Mouse (Mus musculus) ES-Bruce4 (cell line): Measurements from ENCODE around the gene Tln1.

Experiments
- CTCF ChIP-seq: IDR thresholded peaks from one replicate; pipeline ENCODE4 v1.8.1; 2011; ENCODE audit warnings: low read depth, low read length
- POLR2A ChIP-seq: IDR thresholded peaks from one replicate; pipeline ENCODE4 v1.8.1; 2011; ENCODE audit warnings: low read length; ENCODE audit not compliant: insufficient read depth

DNA sequence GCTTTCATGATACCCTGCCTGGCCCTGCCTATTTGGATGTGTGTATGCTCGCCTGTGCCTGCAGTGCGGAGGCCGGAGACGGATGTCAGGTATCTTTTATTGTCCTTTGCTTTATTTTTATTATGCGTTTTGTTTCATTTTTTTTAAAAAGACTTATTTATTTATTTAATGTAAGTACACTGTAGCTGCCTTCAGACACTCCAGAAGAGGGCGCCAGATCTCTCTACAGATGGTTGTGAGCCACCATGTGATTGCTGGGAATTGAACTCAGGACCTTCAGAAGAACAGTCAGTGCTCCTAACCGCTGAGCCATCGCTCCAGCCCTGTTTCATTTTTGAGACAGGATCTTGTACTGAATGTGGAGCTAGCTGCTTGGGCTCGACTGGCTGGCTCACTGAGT is 34.0 kb downstream of the Tln1 start:
- no peak for TF ChIP-seq POLR2A
- no peak for TF ChIP-seq CTCF
